Mouse (Mus musculus) spleen, adult 2 months (tissue): ENCODE data around the gene Fcrl5. TPM values are rescaled to one million over a fixed set of nuclear protein-coding genes. Genes with fewer than 3 reads are reported as not detected.
A peak's percentile ranks its signal among the peaks of the same experiment; 100 is the strongest.

ENCODE experiments used
- DNase-seq, 2 experiments: peaks; one replicate each; pipeline versions ENCODE4 v3.0.0 to v3.0.0-alpha.2; 2012 to 2021; ENCODE audit warnings: low spot score in 2 of 2, low read depth in 1 of 2
- H3K27ac ChIP-seq: fragments of 200-500 bp; 2 replicates; pipeline ENCODE4 v1.5.1; 2012; ENCODE audit warnings: low read length, inconsistent platforms; ENCODE audit not compliant: insufficient read depth
- H3K27me3 ChIP-seq: fragments of 200-500 bp; 2 replicates; pipeline ENCODE4 v1.6.1; 2012; ENCODE audit warnings: mild to moderate bottlenecking, moderate library complexity, low read length, inconsistent platforms; ENCODE audit not compliant: control insufficient read depth, insufficient read depth
- H3K36me3 ChIP-seq: fragments of 200-500 bp; 2 replicates; pipeline ENCODE4 v1.6.1; 2012; ENCODE audit warnings: mild to moderate bottlenecking, low read length, inconsistent platforms; ENCODE audit not compliant: control insufficient read depth, insufficient read depth
- H3K4me1 ChIP-seq: fragments of 200-500 bp; 2 replicates; pipeline ENCODE4 v1.6.1; 2011; ENCODE audit warnings: inconsistent platforms; ENCODE audit not compliant: control insufficient read depth, insufficient read depth, insufficient read length
- H3K4me3 ChIP-seq: fragments of 200-500 bp; 2 replicates; pipeline ENCODE4 v1.5.1; 2011; ENCODE audit warnings: mild to moderate bottlenecking, inconsistent platforms; ENCODE audit not compliant: insufficient read depth, insufficient read length; ENCODE audit errors: extremely low read depth
- CTCF ChIP-seq: fragments of 200-500 bp; IDR thresholded peaks from 2 replicates; pipeline ENCODE4 v1.5.1; 2011; ENCODE audit warnings: mild to moderate bottlenecking, inconsistent platforms; ENCODE audit not compliant: insufficient read depth, insufficient read length, insufficient replicate concordance; ENCODE audit errors: extremely low read depth
- POLR2A ChIP-seq: fragments of 200-500 bp; IDR thresholded peaks from 2 replicates; pipeline ENCODE4 v1.6.1; 2011; ENCODE audit warnings: low read depth, low read length, inconsistent platforms
- WGBS: fragments of 180-500 bp; shearing (Covaris S2); methylation state at CpG from one replicate; pipeline ENCODE4 v1.1.7; 2018; 5-methylcytosine and 5-hydroxymethylcytosine counted together
- polyA plus RNA-seq: library from polyadenylated mRNA; depleted of rRNA; stranded (reverse); fragments of >200 nt; gene quantifications from 2 replicates; pipeline ENCODE4 v1.2.3, GENCODE M21; 2012

Fcrl5 gene
- polyA plus RNA-seq, 1 experiment: 9.2 TPM

DNA sequence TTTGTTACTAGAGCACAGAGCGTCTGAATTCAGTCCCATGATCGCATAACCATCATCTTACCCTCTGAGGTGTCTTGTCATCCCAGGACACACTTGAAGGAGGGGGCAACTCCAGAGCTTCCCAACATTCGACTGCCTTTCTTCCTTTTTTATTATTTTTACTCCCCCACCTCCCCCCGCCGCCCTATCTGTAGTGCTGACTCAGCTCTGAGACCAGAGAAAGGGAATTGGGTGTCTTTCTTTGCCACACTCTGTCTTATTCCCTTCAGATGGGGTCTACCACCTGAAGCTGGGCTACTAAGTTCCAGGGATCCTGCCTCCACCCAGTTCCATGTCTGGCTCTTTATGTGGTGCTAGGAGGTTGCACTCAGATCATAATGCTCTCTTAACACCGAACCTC is 25.0 kb upstream of the Fcrl5 start:
- Histone ChIP-seq H3K36me3 (no peaks in the 10 kb centered on the region), H3K4me1 (peaks cover 6% of the 10 kb centered on the region; the same call in 1 of the 2 replicates), H3K27me3 (no peaks in the 10 kb centered on the region), H3K27ac (no peak overlapping the region), H3K4me3 (no peak overlapping the region)
- 85% methylated on average over 6 of the region's 6 CpGs for WGBS
- DNase-seq: no peak
- no peak for TF ChIP-seq CTCF
- TF ChIP-seq POLR2A: no peak

- H3K27me3 ChIP-seq: no peaks in the 10 kb centered on the region
- peak; percentile 33 to 58 for DNase-seq
- TF ChIP-seq CTCF (peak; percentile 94), POLR2A (no peak)
- no peaks in the 10 kb centered on the region for H3K36me3 ChIP-seq
- H3K4me3 ChIP-seq: no peak overlapping the region
- peaks cover 6% of the 10 kb centered on the region; the same call in 1 of the 2 replicates for H3K4me1 ChIP-seq
- H3K27ac ChIP-seq: no peak overlapping the region
- 29% methylated on average over 12 of the region's 12 CpGs for WGBS
Measured at GRCm38 (mm10) chr3:87411150-87411549, 24.4 kb upstream of the Fcrl5 start.

- Histone ChIP-seq H3K36me3 (no peaks in the 10 kb centered on the region), H3K27ac (no peak overlapping the region), H3K4me3 (no peak overlapping the region), H3K27me3 (no peaks in the 10 kb centered on the region), H3K4me1 (peaks cover 6% of the 10 kb centered on the region; the same call in 1 of the 2 replicates)
- 78% methylated on average over 1 of the region's 1 CpGs for WGBS
- TF ChIP-seq CTCF (no peak), POLR2A (no peak)
- no peak for DNase-seq
Measured at GRCm38 (mm10) chr3:87420645-87421044, 14.9 kb upstream of the Fcrl5 start.

DNA sequence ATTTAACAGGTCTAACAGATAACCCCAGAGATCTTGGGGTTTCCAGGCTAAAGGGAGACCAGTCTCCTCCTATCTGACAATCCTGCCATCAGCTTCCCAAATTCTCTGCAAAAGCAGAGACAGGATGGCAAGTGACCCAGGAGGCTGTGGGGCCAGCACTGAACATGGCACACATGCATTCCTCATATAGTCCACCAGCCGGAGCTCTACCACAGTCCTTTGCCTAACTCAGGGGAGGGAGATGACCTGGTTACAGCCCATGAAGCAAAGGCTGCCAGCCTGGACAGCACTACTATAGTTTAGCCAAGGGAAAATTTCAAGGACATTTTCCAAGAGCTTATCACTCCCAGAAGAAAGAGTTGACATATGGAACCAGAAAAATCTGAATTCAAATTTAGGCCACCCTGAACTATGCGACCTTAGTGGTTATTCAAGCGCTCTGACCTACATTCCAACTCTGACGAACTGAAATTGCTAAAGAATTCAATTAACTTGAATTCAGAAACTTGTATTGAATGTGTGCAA is 13.1 kb upstream of the Fcrl5 start:
- no peaks in the 10 kb centered on the region for H3K36me3 ChIP-seq
- DNase-seq: no peak
- H3K4me1 ChIP-seq: peaks cover 6% of the 10 kb centered on the region; the same call in 1 of the 2 replicates
- WGBS: 88% methylated on average over 4 of the region's 4 CpGs
- TF ChIP-seq POLR2A (no peak), CTCF (0 out of 2 replicates have a peak, but pooled peaks have one; percentile 14)
- H3K4me3 ChIP-seq: no peak overlapping the region
- H3K27ac ChIP-seq: no peak overlapping the region
- H3K27me3 ChIP-seq: no peaks in the 10 kb centered on the region

DNA sequence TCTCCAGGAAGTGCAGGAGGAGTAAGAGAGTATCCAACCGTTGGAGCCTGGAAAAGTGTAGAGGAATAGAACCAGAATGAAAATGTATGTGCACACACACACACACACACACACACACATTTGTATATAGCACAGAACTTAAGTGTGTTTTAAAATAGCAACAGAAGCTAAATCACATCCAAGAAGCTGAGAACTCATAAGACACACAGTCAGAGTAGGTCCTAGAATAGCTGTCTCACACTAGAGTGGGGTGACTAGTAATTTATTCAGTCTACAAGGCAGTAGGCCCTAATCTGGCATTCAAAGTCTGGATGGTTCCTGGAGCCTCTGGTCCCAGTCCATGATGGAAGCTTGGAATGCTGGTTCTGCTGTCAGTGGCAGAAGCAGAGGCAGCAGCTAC is 5.0 kb downstream of the Fcrl5 start:
- Histone ChIP-seq H3K27ac (no peak overlapping the region), H3K36me3 (no peaks in the 10 kb centered on the region), H3K27me3 (no peaks in the 10 kb centered on the region), H3K4me3 (no peak overlapping the region), H3K4me1 (no peaks in the 10 kb centered on the region; the same call in 1 of the 2 replicates)
- no peak for TF ChIP-seq CTCF
- no peak for TF ChIP-seq POLR2A
- no peak for DNase-seq
- 71% methylated on average over 1 of the region's 1 CpGs for WGBS

GRCm38 (mm10) chr3:87443968-87444367 is 8.4 kb downstream of the Fcrl5 start:
- WGBS: 78% methylated on average over 6 of the region's 6 CpGs
- Histone ChIP-seq H3K4me1 (no peaks in the 10 kb centered on the region), H3K4me3 (no peak overlapping the region), H3K36me3 (no peaks in the 10 kb centered on the region), H3K27ac (no peak overlapping the region), H3K27me3 (no peaks in the 10 kb centered on the region)
- DNase-seq: no peak
- TF ChIP-seq POLR2A (no peak), CTCF (no peak)

GRCm38 (mm10) chr3:87465454-87465853 is 29.9 kb downstream of the Fcrl5 start:
- 78% methylated on average over 3 of the region's 3 CpGs for WGBS
- H3K4me1 ChIP-seq: no peaks in the 10 kb centered on the region
- TF ChIP-seq CTCF (no peak), POLR2A (no peak)
- no peaks in the 10 kb centered on the region for H3K36me3 ChIP-seq
- no peaks in the 10 kb centered on the region for H3K27me3 ChIP-seq
- H3K4me3 ChIP-seq: no peak overlapping the region
- DNase-seq: no peak
- no peak overlapping the region for H3K27ac ChIP-seq
